Comparison of ENCODE assay signal across 11 mouse cellular contexts in the genomic region with DNA sequence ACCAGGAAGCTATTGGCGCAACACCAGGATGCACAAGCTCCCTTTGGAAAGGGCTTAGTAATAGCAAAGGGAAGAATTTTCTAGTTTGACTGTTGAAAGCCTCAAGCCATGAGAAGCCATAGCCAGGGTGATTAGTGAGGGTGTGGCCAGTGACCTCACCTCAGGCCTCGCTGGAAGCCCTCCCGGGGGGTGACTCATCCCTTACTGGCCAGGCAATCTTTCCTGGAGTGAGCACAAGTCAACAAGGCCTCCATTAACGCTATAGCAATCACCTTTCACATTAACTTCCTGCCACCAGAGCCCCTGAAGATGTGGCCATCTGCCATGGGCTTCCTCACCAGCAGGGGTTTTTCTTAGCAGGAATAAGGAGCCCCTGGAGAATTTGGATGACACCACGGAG. TPM values are rescaled to one million over a fixed set of nuclear protein-coding genes. Genes with fewer than 3 reads are reported as not detected.
A peak's percentile ranks its signal among the peaks of the same experiment; 100 is the strongest.
DNase-seq lines count a peak whose midpoint lies in the region; ATAC-seq and TF ChIP-seq lines count a peak whose summit lies in the region.
"Had no signal": no experiment of that assay in that cellular context is flagged by ENCODE, and none has a peak within 500 bp of the region (broad histone marks: within the 10 kb centered on the region; RNA-seq: fewer than 3 reads in every experiment).

No protein-coding gene starts in this region.

- H3K9ac ChIP-seq in heart, postnatal 0 days (replicated peaks; ENCODE audit: low read depth, low read length), result no peak overlapping the region
- no peak overlapping the region for H3K9ac ChIP-seq in stomach, postnatal 0 days (ENCODE audit: low read length)
- H3K9ac ChIP-seq: embryonic facial prominence, embryonic 13.5 days had no signal

- DNase-seq in kidney, postnatal 10 days, result peak; percentile 15
- no peak for DNase-seq in kidney, postnatal 36 days
- DNase-seq in adrenal gland, postnatal 25 days, result peak; percentile 67
- DNase-seq in heart, postnatal 0 days (ENCODE audit: low spot score), result peak; percentile 44
- DNase-seq in stomach, postnatal 0 days (ENCODE audit: low spot score), result peak; percentile 84
- DNase-seq in kidney, adult 8-10 months, result no peak
- no peak for DNase-seq in frontal cortex, postnatal 14 days (ENCODE audit: low spot score in 2 of 2)
- DNase-seq in B cell, adult 2 months, result no peak
- DNase-seq: spleen, adult 18-20 months had no signal

- no peak overlapping the region for H3K4me2 ChIP-seq in heart, postnatal 0 days (ENCODE audit: low read depth, low read length)
- H3K4me2 ChIP-seq in stomach, postnatal 0 days (replicated peaks; ENCODE audit: low read depth), result no peak overlapping the region
- H3K4me2 ChIP-seq: embryonic facial prominence, embryonic 13.5 days had no signal

- no peak overlapping the region for H3K4me3 ChIP-seq in heart, postnatal 0 days (ENCODE audit: low read depth, low read length)
- no peak overlapping the region for H3K4me3 ChIP-seq in stomach, postnatal 0 days (ENCODE audit: low read depth, low read length)
- H3K4me3 ChIP-seq: embryonic facial prominence, embryonic 13.5 days had no signal

- ATAC-seq in heart, postnatal 0 days (ENCODE audit: insufficient read depth, low read depth), result peak; percentile 81
- ATAC-seq in stomach, postnatal 0 days (ENCODE audit: low FRiP score, low TSS enrichment), result peak; percentile 96

- TF ChIP-seq EP300 in heart, postnatal 0 days (IDR thresholded peaks at IDR 0.05; ENCODE audit: low read depth), result no peak
- no peak for TF ChIP-seq EP300 in stomach, postnatal 0 days (optimal IDR thresholded peaks at IDR 0.05)

- H3K36me3 ChIP-seq in heart, postnatal 0 days (replicated peaks; ENCODE audit: control insufficient read depth, insufficient read depth, low read length), result no peaks in the 10 kb centered on the region
- H3K36me3 ChIP-seq in stomach, postnatal 0 days (ENCODE audit: control insufficient read depth, insufficient read depth, low read length), result no peaks in the 10 kb centered on the region
- H3K36me3 ChIP-seq: embryonic facial prominence, embryonic 13.5 days had no signal

- TF ChIP-seq CTCF in heart, postnatal 0 days (IDR thresholded peaks at IDR 0.05; ENCODE audit: low read depth), result no peak
- TF ChIP-seq CTCF in stomach, postnatal 0 days (IDR thresholded peaks at IDR 0.05; ENCODE audit: low read depth), result no peak

- peaks cover 9% of the 10 kb centered on the region; the same call in 1 of the 2 replicates for H3K4me1 ChIP-seq in heart, postnatal 0 days (ENCODE audit: control insufficient read depth, insufficient read depth)
- no peaks in the 10 kb centered on the region; the same call in 1 of the 2 replicates for H3K4me1 ChIP-seq in stomach, postnatal 0 days (replicated peaks; ENCODE audit: control insufficient read depth, insufficient read depth)

- 30% methylated on average over 5 of the region's 5 CpGs for WGBS in heart, postnatal 0 days
- WGBS in stomach, postnatal 0 days, result 23% methylated on average over 5 of the region's 5 CpGs

- peak overlapping the region; percentile 15; the same call in 1 of the 2 replicates for H3K27ac ChIP-seq in heart, postnatal 0 days (ENCODE audit: low read depth)
- peak overlapping the region; percentile 76 for H3K27ac ChIP-seq in stomach, postnatal 0 days (replicated peaks)
- H3K27ac ChIP-seq: embryonic facial prominence, embryonic 13.5 days had no signal

- peaks cover 3% of the 10 kb centered on the region; the same call in 1 of the 2 replicates for H3K9me3 ChIP-seq in heart, postnatal 0 days (replicated peaks; ENCODE audit: control insufficient read depth, low read length)
- no peaks in the 10 kb centered on the region for H3K9me3 ChIP-seq in stomach, postnatal 0 days (ENCODE audit: control insufficient read depth, low read length)

- H3K27me3 ChIP-seq in heart, postnatal 0 days (ENCODE audit: control insufficient read depth, insufficient read depth, low read length), result no peaks in the 10 kb centered on the region
- no peaks in the 10 kb centered on the region for H3K27me3 ChIP-seq in stomach, postnatal 0 days (ENCODE audit: control insufficient read depth, insufficient read depth, low read length)
- H3K27me3 ChIP-seq: CH12.LX; embryonic facial prominence, embryonic 13.5 days had no signal

RNA-seq across cellular contexts. Expression of gene Cd164, which starts 45.9 kb away (rescaled TPM):
- total RNA-seq in adrenal gland, postnatal 25 days (2021), result 213 and 238 TPM in 2 replicates
- total RNA-seq in heart, postnatal 0 days (2014; rRNA removed; ENCODE audit: low replicate concordance), result 76.0 and 113 TPM in 2 replicates
- 131 and 138 TPM in 2 replicates for polyA plus RNA-seq in heart, postnatal 0 days (2015; fragmentation: Nextera tagmentation; extraction: Ambion mirVana)
- polyA plus RNA-seq in stomach, postnatal 0 days (2015; fragmentation: Nextera tagmentation; extraction: Ambion mirVana), result 112 and 116 TPM in 2 replicates

Comparison
In these comparisons a context has a peak if more than half of its experiments do, and no peak if none do; other contexts are left out.
1. DNase-seq: peak in kidney, postnatal 10 days (single experiment), adrenal gland, postnatal 25 days (single experiment), heart, postnatal 0 days (single experiment) and stomach, postnatal 0 days (single experiment); none in kidney, postnatal 36 days (0 of 2), kidney, adult 8-10 months (0 of 2), frontal cortex, postnatal 14 days (0 of 2) and B cell, adult 2 months (0 of 2).